Mouse (Mus musculus): ENCODE results near the gene Kcna4.

DNA sequence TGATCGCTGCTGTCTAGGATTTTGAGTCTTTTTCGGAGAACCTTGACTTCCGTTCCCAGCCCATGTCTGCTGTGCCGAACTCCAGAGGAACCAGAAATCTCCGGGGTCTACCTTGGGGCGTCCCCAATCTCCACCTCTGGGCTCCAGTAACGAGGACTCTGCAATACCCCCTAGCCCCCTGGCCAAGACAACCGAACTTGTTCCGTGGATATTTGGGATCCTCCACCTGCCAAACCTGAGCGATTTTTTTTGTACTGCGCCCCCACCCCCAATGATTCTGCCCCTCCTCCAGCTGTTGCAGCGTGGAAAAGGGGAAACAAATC is 219 bp downstream of the Kcna4 start:
- TF ChIP-seq CTCF (IDR thresholded peaks at IDR 0.05; ENCODE audit: borderline replicate concordance, insufficient read depth, low read depth, low read length) (no peak), POLR2A (IDR thresholded peaks at IDR 0.05; ENCODE audit: borderline replicate concordance, insufficient read depth, low read length) (no peak)

All from cerebellum, adult 2 months (tissue).